ENCODE assay signal across 8 mouse cellular contexts in the genomic region with DNA sequence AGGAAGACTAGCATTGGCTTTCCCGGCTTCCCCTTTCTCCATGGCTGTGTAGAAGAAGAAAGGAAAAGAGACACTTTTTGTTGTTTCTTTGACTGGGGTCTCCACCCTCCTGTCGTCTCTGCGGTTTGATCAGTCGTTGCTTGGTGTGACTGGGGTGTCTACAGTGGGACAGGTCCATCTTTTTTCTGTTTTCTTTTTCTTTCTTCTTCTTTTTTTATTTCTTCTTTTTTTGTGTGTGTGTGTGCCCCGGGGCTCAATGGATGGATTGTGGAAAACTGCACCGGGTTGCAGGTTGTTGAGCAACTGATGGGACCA. TPM values are rescaled to one million over a fixed set of nuclear protein-coding genes. Genes with fewer than 3 reads are reported as not detected.
DNase-seq lines count a peak whose midpoint lies in the region; ATAC-seq and TF ChIP-seq lines count a peak whose summit lies in the region.

No protein-coding gene starts in this region.

- no peak for TF ChIP-seq POLR2A in liver, adult 2 months (IDR thresholded peaks at IDR 0.05; ENCODE audit: extremely low read depth, insufficient read depth, low read length)
- no peak for TF ChIP-seq POLR2A in embryonic fibroblast, embryonic 13.5 days (IDR thresholded peaks at IDR 0.05; ENCODE audit: low read depth, low read length)

- no peak overlapping the region for H3K9ac ChIP-seq in liver, adult 2 months (ENCODE audit: low read depth, low read length)
- peak overlapping the region; percentile 85 for H3K9ac ChIP-seq in limb, embryonic 11.5 days (ENCODE audit: low read length)
- peak overlapping the region; percentile 95 for H3K9ac ChIP-seq in neural tube, embryonic 14.5 days (replicated peaks; ENCODE audit: low read depth, low read length)

- no peaks in the 10 kb centered on the region for H3K4me1 ChIP-seq in liver, adult 2 months (ENCODE audit: control insufficient read depth, insufficient read depth, low read length)
- H3K4me1 ChIP-seq in embryonic fibroblast, embryonic 13.5 days (ENCODE audit: control insufficient read depth, insufficient read depth, low read length): peaks cover 2% of the 10 kb centered on the region; the same call in 1 of the 2 replicates
- 0 out of 2 replicates have a peak, but pooled peaks cover 5% of the 10 kb centered on the region for H3K4me1 ChIP-seq in limb, embryonic 11.5 days (ENCODE audit: control insufficient read depth, insufficient read depth, low read length)
- H3K4me1 ChIP-seq in neural tube, embryonic 14.5 days (ENCODE audit: control insufficient read depth, insufficient read depth, low read length): peaks cover 13% of the 10 kb centered on the region

- no peak for TF ChIP-seq CTCF in liver, adult 2 months (IDR thresholded peaks at IDR 0.05; ENCODE audit: low read depth, low read length)
- no peak for TF ChIP-seq CTCF in embryonic fibroblast, embryonic 13.5 days (IDR thresholded peaks at IDR 0.05; ENCODE audit: borderline replicate concordance, insufficient read depth, low read length)

- no peaks in the 10 kb centered on the region for H3K9me3 ChIP-seq in limb, embryonic 11.5 days (ENCODE audit: control insufficient read depth, low read length)
- no peaks in the 10 kb centered on the region for H3K9me3 ChIP-seq in neural tube, embryonic 14.5 days (ENCODE audit: control insufficient read depth, low read length)

- no peak for DNase-seq in liver, adult 2 months (ENCODE audit: extremely low read depth, low read depth, low spot score)
- no peak for DNase-seq in liver
- DNase-seq in limb, embryonic 11.5 days (ENCODE audit: low spot score): no peak
- no peak for DNase-seq in left cerebral cortex, adult 8-10 months (ENCODE audit: low spot score in 2 of 2)
- DNase-seq in kidney, adult 8-10 months: no peak
- DNase-seq in spleen, postnatal 10 days (ENCODE audit: low spot score in 2 of 2): no peak

- 1% methylated on average over 6 of the region's 6 CpGs for WGBS in liver, adult 2 months
- WGBS in limb, embryonic 11.5 days: 3% methylated on average over 6 of the region's 6 CpGs
- 0% methylated on average over 6 of the region's 6 CpGs for WGBS in neural tube, embryonic 14.5 days

- H3K27ac ChIP-seq in liver, adult 2 months (replicated peaks; ENCODE audit: insufficient read depth, low read depth, low read length): no peak overlapping the region
- no peak overlapping the region for H3K27ac ChIP-seq in embryonic fibroblast, embryonic 13.5 days (ENCODE audit: insufficient read depth, low read length)
- H3K27ac ChIP-seq in limb, embryonic 11.5 days (replicated peaks; ENCODE audit: low read depth, low read length): peak overlapping the region; percentile 93
- H3K27ac ChIP-seq in neural tube, embryonic 14.5 days (ENCODE audit: low read depth, low read length): peak overlapping the region; percentile 98

- H3K79me2 ChIP-seq in liver, adult 2 months (ENCODE audit: control insufficient read depth, insufficient read depth, low read length): no peaks in the 10 kb centered on the region

- H3K36me3 ChIP-seq in liver, adult 2 months (ENCODE audit: control insufficient read depth, insufficient read depth, low read length): no peaks in the 10 kb centered on the region
- no peaks in the 10 kb centered on the region for H3K36me3 ChIP-seq in limb, embryonic 11.5 days (ENCODE audit: control insufficient read depth, insufficient read depth, low read length)
- H3K36me3 ChIP-seq in neural tube, embryonic 14.5 days (ENCODE audit: control insufficient read depth, insufficient read depth, low read length): no peaks in the 10 kb centered on the region

- peaks cover 14% of the 10 kb centered on the region for H3K27me3 ChIP-seq in liver, adult 2 months (ENCODE audit: control insufficient read depth, insufficient read depth, low read length)
- H3K27me3 ChIP-seq in limb, embryonic 11.5 days (ENCODE audit: control insufficient read depth, insufficient read depth, low read length): no peaks in the 10 kb centered on the region
- no peaks in the 10 kb centered on the region for H3K27me3 ChIP-seq in neural tube, embryonic 14.5 days (ENCODE audit: control insufficient read depth, insufficient read depth, low read length)

- no peak for ATAC-seq in limb, embryonic 11.5 days (ENCODE audit: insufficient number of reproducible peaks, low FRiP score, low TSS enrichment, low read depth)
- ATAC-seq in neural tube, embryonic 14.5 days (ENCODE audit: low read depth): no peak; the same call in 1 of the 2 replicates

- peak overlapping the region; percentile 90 for H3K4me2 ChIP-seq in limb, embryonic 11.5 days (ENCODE audit: low read depth, severe bottlenecking)
- H3K4me2 ChIP-seq in neural tube, embryonic 14.5 days (ENCODE audit: low read depth, low read length): peak overlapping the region; percentile 80

- H3K4me3 ChIP-seq in liver, adult 2 months (ENCODE audit: insufficient read depth, low read depth, low read length): peak overlapping the region; percentile 50
- H3K4me3 ChIP-seq in embryonic fibroblast, embryonic 13.5 days (ENCODE audit: insufficient read depth, low read length): peak overlapping the region; percentile 68
- peak overlapping the region; percentile 68 for H3K4me3 ChIP-seq in limb, embryonic 11.5 days (ENCODE audit: low read depth, low read length)
- peak overlapping the region; percentile 77 for H3K4me3 ChIP-seq in neural tube, embryonic 14.5 days (ENCODE audit: low read depth, low read length)

RNA-seq across cellular contexts. Expression of gene Adgrl3, which starts 1.0 kb away (rescaled TPM):
- total RNA-seq in liver, adult 2 months (2014; rRNA removed): 1.0 and 1.8 TPM in 2 replicates
- polyA plus RNA-seq in liver, adult 2 months (2012; rRNA removed): 0.16 and 0.33 TPM in 2 replicates
- polyA plus RNA-seq in embryonic fibroblast, embryonic 13.5 days (2011; ENCODE audit: insufficient read length, low read depth, missing spikeins): 22.6 and 35.9 TPM in 2 replicates
- 23.9 and 28.9 TPM in 2 replicates for polyA plus RNA-seq in limb, embryonic 11.5 days (2014; fragmentation: Nextera tagmentation; extraction: Ambion mirVana)
- polyA plus RNA-seq in neural tube, embryonic 14.5 days (2014; fragmentation: Nextera tagmentation; extraction: Ambion mirVana): 86.0 and 98.7 TPM in 2 replicates
- 100 to 1,000 TPM; 202 to 218 (median 203) TPM for total RNA-seq in left cerebral cortex, adult 8-10 months (2022)

Comparison
In these comparisons a context has a peak if more than half of its experiments do, and no peak if none do; other contexts are left out.
1. H3K27ac ChIP-seq: peak in limb, embryonic 11.5 days (single experiment) and neural tube, embryonic 14.5 days (single experiment); none in liver, adult 2 months (single experiment) and embryonic fibroblast, embryonic 13.5 days (single experiment).
2. RNA of gene Adgrl3, which starts 1.0 kb away (polyA plus RNA-seq): 86.0 to 98.7 TPM in neural tube, embryonic 14.5 days, 22.6 to 35.9 TPM in embryonic fibroblast, embryonic 13.5 days and 23.9 to 28.9 TPM in limb, embryonic 11.5 days; 0.16 to 0.33 TPM in liver, adult 2 months; every median in the first group is over 10 times any median in the second.
3. Peak in every context shown above with its lines, with median percentiles within 50 percentile points of each other: H3K4me3 ChIP-seq.